Mouse (Mus musculus): ENCODE measurements around the gene Ryr3. TPM values are rescaled to one million over a fixed set of nuclear protein-coding genes. Genes with fewer than 3 reads are reported as not detected.

Ryr3 gene
- total and polyA plus RNA-seq, 3 experiments, result 0.33 TPM; not detected in 2

- ATAC-seq (ENCODE audit: extremely low read depth, insufficient number of reproducible peaks, low FRiP score, poor library complexity, severe bottlenecking) (no peak), DNase-seq (ENCODE audit: low spot score) (no peak)
- Histone ChIP-seq H3K36me3 (replicated peaks) (no peaks in the 10 kb centered on the region), H3K27me3 (ENCODE audit: insufficient read depth, low read length) (no peaks in the 10 kb centered on the region), H3K4me3 (ENCODE audit: low read depth, low read length) (no peak overlapping the region), H3K4me1 (ENCODE audit: insufficient read depth, low read depth, low read length) (no peaks in the 10 kb centered on the region), H3K9me3 (replicated peaks) (peaks cover 30% of the 10 kb centered on the region)
- no peak for TF ChIP-seq GATA2 (IDR thresholded peaks at IDR 0.05; ENCODE audit: borderline replicate concordance, low read depth, low read length)
- TF ChIP-seq CTCF (IDR thresholded peaks at IDR 0.05; ENCODE audit: low read depth, low read length), result no peak
- TF ChIP-seq TAL1 (conservative IDR thresholded peaks at IDR 0.05; ENCODE audit: low read depth, low read length), result no peak
- TF ChIP-seq POLR2AphosphoS5 (IDR thresholded peaks at IDR 0.05; ENCODE audit: insufficient replicate concordance, low read depth, low read length), result no peak
- TF ChIP-seq GATA1 (IDR thresholded peaks at IDR 0.05; ENCODE audit: borderline replicate concordance, low read length), result no peak
Measured at GRCm38 (mm10) chr2:113210023-113210422, 6.9 kb downstream of the Ryr3 start.

- no peak for ATAC-seq (ENCODE audit: extremely low read depth, insufficient number of reproducible peaks, low FRiP score, poor library complexity, severe bottlenecking)
- no peaks in the 10 kb centered on the region for H3K27me3 ChIP-seq (ENCODE audit: insufficient read depth, low read length)
- H3K36me3 ChIP-seq (replicated peaks), result no peaks in the 10 kb centered on the region
- TF ChIP-seq GATA2 (IDR thresholded peaks at IDR 0.05; ENCODE audit: borderline replicate concordance, low read depth, low read length) (no peak), CTCF (IDR thresholded peaks at IDR 0.05; ENCODE audit: low read depth, low read length) (no peak), TAL1 (conservative IDR thresholded peaks at IDR 0.05; ENCODE audit: low read depth, low read length) (no peak), GATA1 (IDR thresholded peaks at IDR 0.05; ENCODE audit: borderline replicate concordance, low read length) (no peak), POLR2AphosphoS5 (IDR thresholded peaks at IDR 0.05; ENCODE audit: insufficient replicate concordance, low read depth, low read length) (no peak)
- no peak for DNase-seq (ENCODE audit: low spot score)
- no peaks in the 10 kb centered on the region for H3K4me1 ChIP-seq (ENCODE audit: insufficient read depth, low read depth, low read length)
- peaks cover 30% of the 10 kb centered on the region for H3K9me3 ChIP-seq (replicated peaks)
- H3K4me3 ChIP-seq (ENCODE audit: low read depth, low read length), result no peak overlapping the region
Measured at GRCm38 (mm10) chr2:113209263-113209662, 7.6 kb downstream of the Ryr3 start.

GRCm38 (mm10) chr2:113202857-113203256 is 14.0 kb downstream of the Ryr3 start:
- Histone ChIP-seq H3K4me3 (ENCODE audit: low read depth, low read length) (no peak overlapping the region), H3K4me1 (ENCODE audit: insufficient read depth, low read depth, low read length) (no peaks in the 10 kb centered on the region), H3K36me3 (replicated peaks) (no peaks in the 10 kb centered on the region), H3K27me3 (ENCODE audit: insufficient read depth, low read length) (no peaks in the 10 kb centered on the region), H3K9me3 (replicated peaks) (peaks cover 27% of the 10 kb centered on the region)
- TF ChIP-seq CTCF (IDR thresholded peaks at IDR 0.05; ENCODE audit: low read depth, low read length), result no peak
- TF ChIP-seq TAL1 (conservative IDR thresholded peaks at IDR 0.05; ENCODE audit: low read depth, low read length), result no peak
- no peak for TF ChIP-seq GATA2 (IDR thresholded peaks at IDR 0.05; ENCODE audit: borderline replicate concordance, low read depth, low read length)
- no peak for TF ChIP-seq GATA1 (IDR thresholded peaks at IDR 0.05; ENCODE audit: borderline replicate concordance, low read length)
- TF ChIP-seq POLR2AphosphoS5 (IDR thresholded peaks at IDR 0.05; ENCODE audit: insufficient replicate concordance, low read depth, low read length), result no peak
- ATAC-seq (ENCODE audit: extremely low read depth, insufficient number of reproducible peaks, low FRiP score, poor library complexity, severe bottlenecking) (no peak), DNase-seq (ENCODE audit: low spot score) (no peak)

GRCm38 (mm10) chr2:113199030-113199679 is 17.7 kb downstream of the Ryr3 start:
- TF ChIP-seq TAL1 (conservative IDR thresholded peaks at IDR 0.05; ENCODE audit: low read depth, low read length) (no peak), CTCF (IDR thresholded peaks at IDR 0.05; ENCODE audit: low read depth, low read length) (no peak), GATA2 (IDR thresholded peaks at IDR 0.05; ENCODE audit: borderline replicate concordance, low read depth, low read length) (no peak), POLR2AphosphoS5 (IDR thresholded peaks at IDR 0.05; ENCODE audit: insufficient replicate concordance, low read depth, low read length) (no peak), GATA1 (IDR thresholded peaks at IDR 0.05; ENCODE audit: borderline replicate concordance, low read length) (no peak)

GRCm38 (mm10) chr2:113187158-113187557 is 29.7 kb downstream of the Ryr3 start:
- Histone ChIP-seq H3K4me1 (ENCODE audit: insufficient read depth, low read depth, low read length) (no peaks in the 10 kb centered on the region), H3K36me3 (replicated peaks) (no peaks in the 10 kb centered on the region), H3K27me3 (ENCODE audit: insufficient read depth, low read length) (no peaks in the 10 kb centered on the region), H3K9me3 (replicated peaks) (peaks cover 11% of the 10 kb centered on the region), H3K4me3 (ENCODE audit: low read depth, low read length) (no peak overlapping the region)
- no peak for ATAC-seq (ENCODE audit: extremely low read depth, insufficient number of reproducible peaks, low FRiP score, poor library complexity, severe bottlenecking)
- DNase-seq (ENCODE audit: low spot score), result no peak
- TF ChIP-seq CTCF (IDR thresholded peaks at IDR 0.05; ENCODE audit: low read depth, low read length), result no peak
- TF ChIP-seq GATA1 (IDR thresholded peaks at IDR 0.05; ENCODE audit: borderline replicate concordance, low read length), result no peak
- no peak for TF ChIP-seq GATA2 (IDR thresholded peaks at IDR 0.05; ENCODE audit: borderline replicate concordance, low read depth, low read length)

More at GRCm38 (mm10) chr2:113199030-113199679, 17.7 kb downstream of the Ryr3 start:
- peaks cover 22% of the 10 kb centered on the region for H3K9me3 ChIP-seq (replicated peaks)
- no peak for ATAC-seq (ENCODE audit: extremely low read depth, insufficient number of reproducible peaks, low FRiP score, poor library complexity, severe bottlenecking)
- no peaks in the 10 kb centered on the region for H3K4me1 ChIP-seq (ENCODE audit: insufficient read depth, low read depth, low read length)
- H3K27me3 ChIP-seq (ENCODE audit: insufficient read depth, low read length), result no peaks in the 10 kb centered on the region
- H3K36me3 ChIP-seq (replicated peaks), result no peaks in the 10 kb centered on the region
- H3K4me3 ChIP-seq (ENCODE audit: low read depth, low read length), result no peak overlapping the region
- DNase-seq (ENCODE audit: low spot score), result no peak

- Histone ChIP-seq H3K9me3 (replicated peaks) (peaks cover 5% of the 10 kb centered on the region), H3K4me1 (ENCODE audit: insufficient read depth, low read depth, low read length) (no peaks in the 10 kb centered on the region), H3K27me3 (ENCODE audit: insufficient read depth, low read length) (no peaks in the 10 kb centered on the region), H3K4me3 (ENCODE audit: low read depth, low read length) (no peak overlapping the region), H3K36me3 (replicated peaks) (no peaks in the 10 kb centered on the region)
- TF ChIP-seq POLR2AphosphoS5 (IDR thresholded peaks at IDR 0.05; ENCODE audit: insufficient replicate concordance, low read depth, low read length), result no peak
- no peak for TF ChIP-seq GATA1 (IDR thresholded peaks at IDR 0.05; ENCODE audit: borderline replicate concordance, low read length)
- no peak for TF ChIP-seq CTCF (IDR thresholded peaks at IDR 0.05; ENCODE audit: low read depth, low read length)
- no peak for TF ChIP-seq GATA2 (IDR thresholded peaks at IDR 0.05; ENCODE audit: borderline replicate concordance, low read depth, low read length)
- TF ChIP-seq TAL1 (conservative IDR thresholded peaks at IDR 0.05; ENCODE audit: low read depth, low read length), result no peak
- DNase-seq (ENCODE audit: low spot score), result no peak
- no peak for ATAC-seq (ENCODE audit: extremely low read depth, insufficient number of reproducible peaks, low FRiP score, poor library complexity, severe bottlenecking)
Measured at GRCm38 (mm10) chr2:113181701-113182100, 35.2 kb downstream of the Ryr3 start.

All from G1E (cell line).